Mouse (Mus musculus) midbrain, postnatal 0 days (tissue): ENCODE results near the gene Grap. TPM values are rescaled to one million over a fixed set of nuclear protein-coding genes. Genes with fewer than 3 reads are reported as not detected.

Experiments
- ATAC-seq: fragments of 200-750 bp; cut with Nextera tagmentation; 2 replicates; pipeline ENCODE4 v1.8.0; 2017; ENCODE audit warnings: moderate number of reproducible peaks, mild to moderate bottlenecking, moderate TSS enrichment, moderate library complexity; ENCODE audit not compliant: low FRiP score
- DNase-seq: peaks from one replicate; pipeline ENCODE4 v3.0.0-alpha.2; 2015; ENCODE audit warnings: low spot score
- H3K27ac ChIP-seq: fragments of 300-500 bp; sonication (generic); 2 replicates; pipeline ENCODE4 v1.5.1; 2014; ENCODE audit warnings: low read depth, mild to moderate bottlenecking, low read length, mixed read lengths
- H3K27me3 ChIP-seq: fragments of 300-500 bp; sonication (generic); 2 replicates; pipeline ENCODE4 v1.6.1; 2014; ENCODE audit warnings: low read length, control low read depth, mixed read lengths; ENCODE audit not compliant: insufficient read depth
- H3K36me3 ChIP-seq: fragments of 300-500 bp; sonication (generic); 2 replicates; pipeline ENCODE4 v1.6.1; 2014; ENCODE audit warnings: low read length, control low read depth, mixed read lengths; ENCODE audit not compliant: insufficient read depth
- H3K4me1 ChIP-seq: fragments of 300-500 bp; sonication (generic); 2 replicates; pipeline ENCODE4 v1.6.1; 2014; ENCODE audit warnings: mild to moderate bottlenecking, control low read depth, antibody characterized with exemption, low read length, mixed read lengths; ENCODE audit not compliant: insufficient read depth
- H3K4me2 ChIP-seq: fragments of 300-500 bp; sonication (generic); 2 replicates; pipeline ENCODE4 v1.6.1; 2014; ENCODE audit warnings: low read depth, mild to moderate bottlenecking, low read length, mixed read lengths; ENCODE audit not compliant: poor library complexity, severe bottlenecking
- H3K4me3 ChIP-seq: fragments of 300-500 bp; sonication (generic); 2 replicates; pipeline ENCODE4 v1.5.1; 2014; ENCODE audit warnings: low read depth, mild to moderate bottlenecking, low read length, moderate library complexity
- H3K9ac ChIP-seq: fragments of 300-500 bp; sonication (generic); replicated peaks from 2 replicates; pipeline ENCODE4 v1.6.1; 2014; ENCODE audit warnings: mild to moderate bottlenecking, low read length, moderate library complexity, mixed read lengths; ENCODE audit not compliant: poor library complexity, severe bottlenecking
- H3K9me3 ChIP-seq: fragments of 300-500 bp; sonication (generic); 2 replicates; pipeline ENCODE4 v1.6.1; 2016; ENCODE audit warnings: low read length, control low read depth
- CTCF ChIP-seq: IDR thresholded peaks from 2 replicates; pipeline ENCODE4 v1.5.1; 2016; ENCODE audit warnings: antibody characterized with exemption, mild to moderate bottlenecking
- WGBS: fragments of 180-500 bp; shearing (Covaris S2); extraction: QIAGEN DNeasy Blood & Tissue Kit; methylation state at CpG from one replicate; pipeline ENCODE4 v1.1.7; 2014; 5-methylcytosine and 5-hydroxymethylcytosine counted together
- polyA plus RNA-seq: library from polyadenylated mRNA; unstranded; fragments of >200 nt; fragmentation: Nextera tagmentation; extraction: Ambion mirVana; gene quantifications from 2 replicates; pipeline ENCODE4 v1.2.1, GENCODE M21; 2015
- total RNA-seq: library from RNA; depleted of rRNA; stranded (reverse); fragments of >200 nt; gene quantifications from 2 replicates; pipeline ENCODE4 v1.2.3, GENCODE M21; 2014

Grap gene
- total and polyA plus RNA-seq, 2 experiments from 2014 or later, result 5.8 to 6.6 TPM

- DNase-seq (no peak), ATAC-seq (no peak)
- Histone ChIP-seq H3K36me3 (no peaks in the 10 kb centered on the region), H3K4me1 (no peaks in the 10 kb centered on the region), H3K4me3 (no peak overlapping the region), H3K27me3 (no peaks in the 10 kb centered on the region), H3K4me2 (no peak overlapping the region), H3K9me3 (no peaks in the 10 kb centered on the region), H3K9ac (no peak overlapping the region), H3K27ac (no peak overlapping the region)
- WGBS, result 82% methylated on average over 4 of the region's 4 CpGs
- no peak for TF ChIP-seq CTCF
Measured at GRCm38 (mm10) chr11:61665401-61665800, 12.3 kb downstream of the Grap start.

GRCm38 (mm10) chr11:61665991-61666799 is 13.1 kb downstream of the Grap start:
- TF ChIP-seq CTCF, result peak; percentile 74
- Histone ChIP-seq H3K4me1 (no peaks in the 10 kb centered on the region), H3K27me3 (no peaks in the 10 kb centered on the region), H3K27ac (no peak overlapping the region), H3K36me3 (no peaks in the 10 kb centered on the region), H3K4me2 (no peak overlapping the region), H3K9ac (no peak overlapping the region), H3K4me3 (no peak overlapping the region), H3K9me3 (no peaks in the 10 kb centered on the region)
- 42% methylated on average over 7 of the region's 7 CpGs for WGBS
- ATAC-seq, result no peak
- peak; percentile 59 for DNase-seq

GRCm38 (mm10) chr11:61667248-61667647 is 14.2 kb downstream of the Grap start:
- TF ChIP-seq CTCF, result no peak

GRCm38 (mm10) chr11:61667782-61668181 is 14.7 kb downstream of the Grap start:
- WGBS, result 81% methylated on average over 5 of the region's 5 CpGs
- DNase-seq (no peak), ATAC-seq (no peak)

More at GRCm38 (mm10) chr11:61667248-61667647, 14.2 kb downstream of the Grap start:
- H3K27me3 ChIP-seq, result no peaks in the 10 kb centered on the region
- no peak overlapping the region for H3K4me2 ChIP-seq
- no peaks in the 10 kb centered on the region for H3K9me3 ChIP-seq
- no peak overlapping the region for H3K27ac ChIP-seq
- no peak overlapping the region for H3K4me3 ChIP-seq
- H3K4me1 ChIP-seq, result no peaks in the 10 kb centered on the region
- 84% methylated on average over 5 of the region's 5 CpGs for WGBS
- no peak overlapping the region for H3K9ac ChIP-seq
- ATAC-seq (no peak), DNase-seq (no peak)
- no peaks in the 10 kb centered on the region for H3K36me3 ChIP-seq

GRCm38 (mm10) chr11:61669492-61670490 is 16.7 kb downstream of the Grap start:
- H3K9ac ChIP-seq, result no peak overlapping the region
- WGBS, result 87% methylated on average over 14 of the region's 14 CpGs

More at GRCm38 (mm10) chr11:61667782-61668181, 14.7 kb downstream of the Grap start:
- Histone ChIP-seq H3K27me3 (no peaks in the 10 kb centered on the region), H3K4me3 (no peak overlapping the region), H3K27ac (no peak overlapping the region), H3K36me3 (no peaks in the 10 kb centered on the region), H3K9me3 (no peaks in the 10 kb centered on the region), H3K4me1 (no peaks in the 10 kb centered on the region), H3K9ac (no peak overlapping the region), H3K4me2 (no peak overlapping the region)
- no peak for TF ChIP-seq CTCF

More at GRCm38 (mm10) chr11:61669492-61670490, 16.7 kb downstream of the Grap start:
- Histone ChIP-seq H3K9me3 (no peaks in the 10 kb centered on the region), H3K4me2 (no peak overlapping the region), H3K4me3 (no peak overlapping the region), H3K27me3 (no peaks in the 10 kb centered on the region), H3K4me1 (0 out of 2 replicates have a peak, but pooled peaks cover under 1% of the 10 kb centered on the region), H3K27ac (no peak overlapping the region), H3K36me3 (no peaks in the 10 kb centered on the region)
- ATAC-seq (no peak), DNase-seq (no peak)
- TF ChIP-seq CTCF, result no peak
